ENCODE assay signal across 19 mouse cellular contexts in genomic region chr13:54269087-54269486, GRCm38 (mm10).
DNase-seq lines count a peak whose midpoint lies in the region; ATAC-seq and TF ChIP-seq lines count a peak whose summit lies in the region.
"Had no signal": no experiment of that assay in that cellular context is flagged by ENCODE, and none has a peak within 500 bp of the region (broad histone marks: within the 10 kb centered on the region; RNA-seq: fewer than 3 reads in every experiment).

No protein-coding gene starts in this region.

- H3K4me3 ChIP-seq in cerebellum, adult 2 months (replicated peaks; ENCODE audit: insufficient read depth, low read depth, low read length): no peak overlapping the region
- no peak overlapping the region for H3K4me3 ChIP-seq in hindbrain, postnatal 0 days (ENCODE audit: low read length)
- H3K4me3 ChIP-seq in hindbrain, embryonic 13.5 days: no peak overlapping the region
- H3K4me3 ChIP-seq: embryonic facial prominence, embryonic 10.5 days; embryonic facial prominence, embryonic 12.5 days; forebrain, embryonic 13.5 days; forebrain, embryonic 15.5 days had no signal

- no peak overlapping the region for H3K9ac ChIP-seq in hindbrain, postnatal 0 days (replicated peaks; ENCODE audit: low read length)
- H3K9ac ChIP-seq in hindbrain, embryonic 13.5 days: no peak overlapping the region
- H3K9ac ChIP-seq: embryonic facial prominence, embryonic 12.5 days; forebrain, embryonic 13.5 days; forebrain, embryonic 15.5 days; forebrain, postnatal 0 days had no signal

- H3K27me3 ChIP-seq in cerebellum, adult 2 months (ENCODE audit: control insufficient read depth, insufficient read depth, low read length): no peaks in the 10 kb centered on the region
- no peaks in the 10 kb centered on the region for H3K27me3 ChIP-seq in hindbrain, postnatal 0 days (ENCODE audit: insufficient read depth, low read length)
- no peaks in the 10 kb centered on the region for H3K27me3 ChIP-seq in hindbrain, embryonic 13.5 days
- H3K27me3 ChIP-seq: embryonic facial prominence, embryonic 12.5 days; forebrain, embryonic 13.5 days; forebrain, embryonic 15.5 days had no signal

- H3K27ac ChIP-seq in cerebellum, adult 2 months (ENCODE audit: insufficient read depth, low read length): peak overlapping the region; percentile 35
- H3K27ac ChIP-seq in hindbrain, postnatal 0 days: no peak overlapping the region
- H3K27ac ChIP-seq in hindbrain, embryonic 13.5 days: no peak overlapping the region
- H3K27ac ChIP-seq: embryonic facial prominence, embryonic 10.5 days; embryonic facial prominence, embryonic 12.5 days; forebrain, embryonic 13.5 days had no signal

- TF ChIP-seq CTCF in cerebellum, adult 2 months (IDR thresholded peaks at IDR 0.05; ENCODE audit: borderline replicate concordance, insufficient read depth, low read depth, low read length): no peak
- TF ChIP-seq CTCF in hindbrain, postnatal 0 days (IDR thresholded peaks at IDR 0.05; ENCODE audit: low read depth): no peak

- 47% methylated on average over 3 of the region's 3 CpGs for WGBS in cerebellum, adult 2 months
- WGBS in hindbrain, postnatal 0 days: 26% methylated on average over 3 of the region's 3 CpGs
- 37% methylated on average over 3 of the region's 3 CpGs for WGBS in hindbrain, embryonic 13.5 days

- peak in 1 of 2 experiments; percentile 41 for DNase-seq in cerebellum, adult 2 months
- no peak for DNase-seq in cerebellum, adult 8-10 months
- DNase-seq in cerebellum, postnatal 10 days: peak; percentile 50 to 60
- DNase-seq in cerebellum, postnatal 4 days (ENCODE audit: low spot score in 2 of 2): no peak
- DNase-seq in hindbrain, postnatal 0 days (ENCODE audit: low spot score): peak; percentile 14
- DNase-seq: adrenal gland, adult 8-10 months; adrenal gland, postnatal 14 days; adrenal gland, postnatal 36 days; B cell, adult 2 months; forebrain, postnatal 0 days had no signal

- no peak for ATAC-seq in hindbrain, postnatal 0 days
- ATAC-seq in hindbrain, embryonic 13.5 days (ENCODE audit: low FRiP score): no peak
- ATAC-seq: activated CD4-positive, CD25-positive, alpha-beta regulatory T cell, adult 4 months; CD4-positive, CD25-positive, alpha-beta regulatory T cell, adult 4 months; forebrain, embryonic 13.5 days; forebrain, embryonic 15.5 days; Patski had no signal

- no peaks in the 10 kb centered on the region for H3K9me3 ChIP-seq in hindbrain, postnatal 0 days (ENCODE audit: low read length)
- H3K9me3 ChIP-seq in hindbrain, embryonic 13.5 days: no peaks in the 10 kb centered on the region
- H3K9me3 ChIP-seq: embryonic facial prominence, embryonic 10.5 days; embryonic facial prominence, embryonic 12.5 days; forebrain, embryonic 13.5 days; forebrain, embryonic 15.5 days had no signal

- no peak for TF ChIP-seq POLR2A in cerebellum, adult 2 months (IDR thresholded peaks at IDR 0.05; ENCODE audit: borderline replicate concordance, insufficient read depth, low read length)

- no peaks in the 10 kb centered on the region for H3K36me3 ChIP-seq in hindbrain, postnatal 0 days (ENCODE audit: insufficient read depth, low read length)
- H3K36me3 ChIP-seq in hindbrain, embryonic 13.5 days: no peaks in the 10 kb centered on the region
- H3K36me3 ChIP-seq: embryonic facial prominence, embryonic 10.5 days; embryonic facial prominence, embryonic 12.5 days; forebrain, embryonic 15.5 days; G1E had no signal

- no peak overlapping the region for H3K4me2 ChIP-seq in hindbrain, postnatal 0 days (ENCODE audit: low read depth, low read length)
- no peak overlapping the region for H3K4me2 ChIP-seq in hindbrain, embryonic 13.5 days
- H3K4me2 ChIP-seq: embryonic facial prominence, embryonic 12.5 days; forebrain, embryonic 13.5 days; forebrain, embryonic 15.5 days had no signal

- H3K4me1 ChIP-seq in cerebellum, adult 2 months (ENCODE audit: control insufficient read depth, insufficient read depth, low read length): peaks cover 50% of the 10 kb centered on the region
- H3K4me1 ChIP-seq in hindbrain, postnatal 0 days (ENCODE audit: insufficient read depth, low read length): peaks cover 13% of the 10 kb centered on the region
- H3K4me1 ChIP-seq in hindbrain, embryonic 13.5 days (replicated peaks): peaks cover 24% of the 10 kb centered on the region

Comparison
In these comparisons a context has a peak if more than half of its experiments do, and no peak if none do; other contexts are left out.
1. DNase-seq: peak in cerebellum, postnatal 10 days (2 of 2) and hindbrain, postnatal 0 days (single experiment); none in cerebellum, adult 8-10 months (single experiment) and cerebellum, postnatal 4 days (0 of 2).